Mouse (Mus musculus) kidney, adult 2 months (tissue): ENCODE results near the gene Clec1b.

Experiments used
- CTCF ChIP-seq: fragments of 200-500 bp; conservative IDR thresholded peaks from 2 replicates; pipeline ENCODE4 v1.5.1; 2011; ENCODE audit warnings: low read depth, mild to moderate bottlenecking, control low read depth, low read length, moderate library complexity, mixed read lengths; ENCODE audit not compliant: insufficient read depth, insufficient read length
- POLR2A ChIP-seq: fragments of 200-500 bp; IDR thresholded peaks from one replicate; pipeline ENCODE4 v1.6.1; 2011; ENCODE audit warnings: low read depth, low read length, control low read depth

- no peak for TF ChIP-seq POLR2A
- no peak for TF ChIP-seq CTCF
Observed at GRCm38 (mm10) chr6:129393732-129394131, 3.4 kb upstream of the Clec1b start.
